Mouse (Mus musculus): ENCODE data around the gene Itch.
"Not testable (repeated sequence)": the region's sequence is repeated elsewhere in the genome, so short reads cannot be mapped to it uniquely, and the experiment has no call there.

Itch gene

GRCm38 (mm10) chr2:155142025-155142555 is 8.8 kb downstream of the Itch start:
- DNase-seq (ENCODE audit: low spot score in 2 of 2) = no peak

GRCm38 (mm10) chr2:155149296-155149695 is 16.0 kb downstream of the Itch start:
- DNase-seq (ENCODE audit: low spot score in 2 of 2) = not testable (repeated sequence)

DNA sequence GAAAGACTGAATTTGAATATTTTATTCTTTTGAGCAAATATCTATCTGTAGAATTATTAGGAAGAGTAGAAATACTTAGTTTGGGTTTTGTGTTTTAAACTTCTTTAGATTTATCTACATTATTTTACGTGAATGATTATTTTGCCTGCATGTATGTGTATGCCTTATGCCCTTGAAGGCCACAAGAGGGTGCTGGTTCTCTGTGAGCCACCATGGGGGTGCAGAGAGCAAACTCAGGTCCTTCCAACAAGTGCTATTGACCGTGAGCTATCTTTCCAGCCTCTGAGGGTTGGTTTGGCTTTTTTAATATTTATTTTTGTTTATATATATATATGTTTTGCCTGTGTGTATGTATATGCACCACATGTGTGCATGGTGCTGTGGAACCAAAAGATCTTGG is 74.1 kb downstream of the Itch start:
- DNase-seq (ENCODE audit: low spot score in 2 of 2) = no peak

DNA sequence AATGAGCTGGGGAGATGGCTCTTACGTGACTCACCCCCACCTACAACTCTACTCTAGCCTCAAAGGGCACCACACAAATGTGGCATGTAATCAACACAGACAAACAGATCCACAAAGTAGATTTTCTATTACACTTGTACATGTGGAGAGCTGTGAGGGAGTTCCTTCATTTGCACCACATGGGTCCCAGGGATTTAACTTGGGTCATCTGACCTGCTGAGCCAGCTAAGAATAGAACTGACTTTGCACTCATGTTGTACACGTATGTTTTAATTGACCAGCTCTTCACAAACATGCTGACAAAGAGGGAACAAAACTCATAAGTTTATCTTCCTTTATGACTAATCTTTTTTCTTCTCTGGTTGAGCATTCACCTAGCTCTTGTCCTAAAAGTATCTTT is 89.8 kb downstream of the Itch start:
- DNase-seq (ENCODE audit: low spot score in 2 of 2) = no peak

- no peak for DNase-seq (ENCODE audit: low spot score in 2 of 2)
Observed at GRCm38 (mm10) chr2:155224721-155225120, 91.4 kb downstream of the Itch start.

- no peak for DNase-seq (ENCODE audit: low spot score in 2 of 2)
Observed at GRCm38 (mm10) chr2:155235746-155236361, 102.5 kb downstream of the Itch start.

DNA sequence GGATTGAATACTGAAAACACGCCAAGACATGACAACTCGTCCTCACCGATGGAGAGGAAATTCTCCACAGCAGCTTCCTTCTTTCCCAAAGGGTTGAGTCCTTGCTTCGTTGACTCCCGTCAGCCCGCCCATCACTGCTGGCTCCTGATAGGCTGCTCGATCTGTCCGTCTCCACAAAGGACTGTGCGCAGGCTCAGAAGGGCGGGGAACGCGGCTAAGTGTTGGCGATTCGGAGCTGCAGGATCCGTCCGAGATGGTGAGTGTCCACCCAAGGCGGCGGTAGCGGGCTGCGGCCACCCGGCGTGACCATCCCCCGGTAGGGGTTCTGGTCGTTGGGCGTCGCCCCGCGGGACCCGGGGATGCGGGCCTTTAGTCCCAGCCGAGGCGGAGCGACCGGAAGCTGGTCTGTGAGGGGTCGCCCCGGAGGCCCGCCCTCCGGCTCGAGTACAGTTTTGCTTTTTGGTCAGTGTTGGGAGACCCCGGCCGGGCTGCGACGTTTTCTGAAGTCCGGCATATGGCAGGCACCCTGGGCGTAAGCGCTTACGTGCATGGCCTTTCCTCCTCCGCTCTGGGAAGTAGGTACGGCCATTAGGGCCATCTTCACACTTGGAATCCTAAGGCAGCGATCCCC is 103.2 kb downstream of the Itch start, which contains the start of gene Dynlrb1:
Gene Dynlrb1 (plus strand): TSS at position 172 of the 631 bp plus-strand sequence.
- peak; percentile 100 for DNase-seq (ENCODE audit: low spot score in 2 of 2)

DNA sequence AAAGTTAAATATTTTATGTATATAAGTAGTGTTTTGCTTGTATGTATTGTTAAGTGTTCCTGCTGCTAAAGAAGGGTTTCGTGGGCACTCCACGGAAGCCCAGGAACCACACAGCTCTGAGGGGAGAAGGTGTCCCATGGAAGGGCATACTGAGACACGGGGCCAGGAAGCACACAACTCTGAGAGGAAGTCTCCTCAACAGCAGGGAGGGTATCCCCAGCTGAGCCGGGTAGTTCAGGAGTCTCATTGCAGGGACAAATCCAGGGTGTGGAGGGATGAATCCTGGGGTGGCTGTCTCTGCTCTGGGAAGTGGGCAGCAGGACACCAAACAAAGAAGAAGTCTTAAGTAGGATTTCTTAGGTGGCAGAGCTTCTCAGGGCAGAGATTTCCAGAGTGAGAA is 104.0 kb downstream of the Itch start:
- DNase-seq (ENCODE audit: low spot score in 2 of 2) = no peak

DNA sequence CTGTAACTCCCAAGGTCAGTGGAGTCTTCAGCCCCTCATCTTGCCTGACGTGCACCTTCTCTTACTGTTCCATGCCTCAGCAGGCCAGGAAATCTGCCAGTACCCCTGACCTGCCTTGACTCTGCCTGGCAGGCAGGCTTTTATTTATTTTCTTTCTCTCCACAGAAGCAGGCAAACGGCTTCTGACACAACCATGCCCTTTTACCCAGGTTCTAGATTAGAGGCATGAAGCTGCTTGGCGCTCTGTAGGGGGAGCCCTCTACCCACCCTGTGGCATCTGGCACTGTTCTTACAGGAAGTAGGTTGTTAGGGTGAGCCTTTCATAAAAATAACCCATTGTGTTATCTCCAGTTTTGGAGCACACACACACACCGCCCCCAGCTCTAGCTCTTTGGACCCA is 107.6 kb downstream of the Itch start:
- no peak for DNase-seq (ENCODE audit: low spot score in 2 of 2)

GRCm38 (mm10) chr2:155242296-155242855 is 109.1 kb downstream of the Itch start:
- no peak for DNase-seq (ENCODE audit: low spot score in 2 of 2)

DNA sequence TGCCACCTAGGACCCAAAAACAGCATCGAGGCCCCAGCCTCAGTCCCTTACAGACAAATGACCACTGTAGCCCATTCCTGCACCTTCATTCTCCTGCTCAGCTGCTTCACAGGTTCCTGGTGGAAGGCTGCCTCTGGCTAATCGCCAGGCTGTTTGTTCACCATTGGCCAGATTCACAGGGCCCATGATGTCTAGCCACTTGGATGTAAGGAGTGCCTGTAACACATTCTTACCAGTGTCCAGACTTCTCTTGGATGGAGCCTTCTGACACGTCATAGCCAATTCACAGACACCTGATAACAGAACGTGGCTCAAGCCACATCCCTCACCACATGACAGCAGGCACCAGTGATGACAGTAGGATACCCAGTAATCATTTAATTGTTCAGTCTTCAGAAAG is 112.9 kb downstream of the Itch start:
- DNase-seq (ENCODE audit: low spot score in 2 of 2) = no peak

GRCm38 (mm10) chr2:155248206-155248605 is 114.9 kb downstream of the Itch start:
- DNase-seq (ENCODE audit: low spot score in 2 of 2) = no peak

DNA sequence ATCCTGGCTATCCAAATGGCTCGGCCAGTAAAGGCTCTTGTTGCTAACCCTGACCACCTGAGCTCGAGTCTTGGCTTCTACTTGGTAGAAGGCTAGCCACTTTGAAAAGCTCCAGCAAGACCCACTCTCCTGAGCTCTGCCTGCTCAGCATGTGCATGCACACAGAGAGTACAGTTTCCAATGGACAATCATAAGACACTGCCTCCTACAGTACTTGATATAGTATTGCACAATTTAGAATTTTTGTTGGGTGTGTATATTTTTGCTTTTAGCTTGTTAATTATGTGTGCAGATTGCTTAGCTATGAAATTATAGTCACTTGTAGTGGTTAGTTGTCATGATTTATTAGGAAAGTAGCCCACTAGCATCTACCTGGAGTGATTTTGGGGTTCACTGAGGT is 115.4 kb downstream of the Itch start:
- DNase-seq (ENCODE audit: low spot score in 2 of 2) = no peak

DNA sequence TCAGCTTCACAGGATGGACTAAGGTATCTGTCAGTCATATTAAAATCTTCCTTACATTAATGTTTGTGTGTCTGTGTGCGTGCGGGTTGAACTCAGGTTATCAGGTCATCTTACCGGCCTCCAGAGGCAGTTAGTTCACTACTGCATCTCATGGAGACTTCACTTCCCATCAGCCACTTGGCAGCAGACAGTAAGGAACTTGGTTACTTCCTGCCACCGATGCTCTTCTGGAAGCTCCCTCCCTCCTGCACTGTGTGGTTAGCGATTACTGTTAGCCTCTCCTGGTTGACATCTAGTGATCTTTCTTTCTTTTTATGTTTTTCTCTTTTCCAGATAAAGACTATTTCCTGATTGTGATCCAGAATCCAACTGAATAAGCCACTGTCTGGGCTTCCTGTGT is 116.3 kb downstream of the Itch start:
- no peak for DNase-seq (ENCODE audit: low spot score in 2 of 2)

- no peak for DNase-seq (ENCODE audit: low spot score in 2 of 2)
Observed at GRCm38 (mm10) chr2:155265526-155265925, 132.2 kb downstream of the Itch start.

GRCm38 (mm10) chr2:155266896-155267295 is 133.6 kb downstream of the Itch start:
- DNase-seq (ENCODE audit: low spot score in 2 of 2) = no peak

GRCm38 (mm10) chr2:155271957-155272356 is 138.6 kb downstream of the Itch start:
- no peak for DNase-seq (ENCODE audit: low spot score in 2 of 2)

DNA sequence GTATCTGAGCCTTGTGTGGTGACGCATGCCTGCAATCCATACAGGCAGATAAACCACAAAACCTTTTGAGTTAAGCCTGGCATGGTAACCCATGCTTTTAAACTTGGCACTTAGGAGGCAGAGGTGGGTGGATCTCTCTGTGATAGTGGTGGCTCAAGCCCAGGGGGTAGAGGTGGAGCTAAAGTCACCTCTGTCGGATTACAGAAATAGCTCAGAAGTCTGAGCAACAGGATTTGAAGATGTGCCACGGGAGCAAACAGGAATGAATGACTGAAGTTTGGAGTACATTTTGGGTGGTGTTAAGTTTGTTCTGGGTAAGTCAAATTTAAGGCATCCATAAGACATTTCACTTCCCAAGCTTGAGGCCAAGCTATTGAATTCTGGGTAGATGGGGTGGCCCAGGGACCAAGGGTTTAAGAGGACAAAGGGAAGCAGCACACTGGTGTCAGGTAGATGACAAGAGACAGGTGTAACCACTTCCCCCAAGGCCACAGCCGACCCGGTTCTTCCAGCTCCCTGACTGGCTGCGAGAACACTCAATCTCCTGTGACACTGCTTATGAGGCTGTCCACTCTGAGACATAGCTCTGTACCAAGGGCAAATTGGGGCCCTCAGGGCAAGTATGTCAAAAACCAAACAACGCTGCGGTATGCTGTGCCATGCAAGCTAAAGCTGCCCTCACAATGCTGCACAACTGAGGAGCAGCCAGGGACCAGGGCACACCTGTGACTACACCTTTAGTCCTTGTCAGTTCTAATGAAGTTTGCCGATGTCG is 139.3 kb downstream of the Itch start:
- no peak for DNase-seq (ENCODE audit: low spot score in 2 of 2)

DNA sequence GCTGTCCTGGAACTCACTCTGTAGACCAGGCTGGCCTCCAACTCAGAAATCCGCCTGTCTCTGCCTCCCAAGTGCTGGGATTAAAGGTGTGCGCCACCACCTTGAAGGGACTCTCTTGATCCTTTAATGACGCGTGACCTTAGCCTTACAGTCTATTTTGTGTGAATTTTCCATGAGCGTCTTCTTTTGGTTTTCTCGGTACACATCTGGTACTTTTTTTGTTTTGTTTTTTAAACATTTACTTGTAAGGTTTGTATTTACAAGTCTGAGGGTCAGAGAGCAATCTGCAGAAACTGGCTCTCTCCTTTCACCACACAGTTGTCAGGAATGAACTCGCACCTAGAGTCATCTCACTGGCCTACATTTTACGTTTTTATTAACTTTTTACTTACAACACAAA is 140.3 kb downstream of the Itch start:
- no peak for DNase-seq (ENCODE audit: low spot score in 2 of 2)

- DNase-seq (ENCODE audit: low spot score in 2 of 2) = peak; percentile 98
Observed at GRCm38 (mm10) chr2:155276195-155276594, 142.9 kb downstream of the Itch start, which contains the start of gene Map1lc3a. Map1lc3a (plus strand) TSS chr2:155276297.
